Mouse (Mus musculus): ENCODE data around the gene Prkg1. TPM values are rescaled to one million over a fixed set of nuclear protein-coding genes. Genes with fewer than 3 reads are reported as not detected.
"Not testable (repeated sequence)": the region's sequence is repeated elsewhere in the genome, so short reads cannot be mapped to it uniquely, and the experiment has no call there.

Gene Prkg1
- polyA plus RNA-seq, 1 experiment from 2014 or later = 2.2 TPM

GRCm38 (mm10) chr19:31262438-31262837 lies 502.4 kb downstream of the Prkg1 start:
- Histone ChIP-seq H3K4me2 (no peak overlapping the region), H3K27ac (ENCODE audit: low read depth, low read length) (no peak overlapping the region), H3K36me3 (ENCODE audit: control insufficient read depth, insufficient read depth, low read length) (no peaks in the 10 kb centered on the region), H3K9me3 (ENCODE audit: control insufficient read depth, low read length) (no peaks in the 10 kb centered on the region), H3K4me3 (ENCODE audit: low read depth, low read length) (no peak overlapping the region), H3K27me3 (replicated peaks; ENCODE audit: control insufficient read depth, insufficient read depth, low read length) (no peaks in the 10 kb centered on the region), H3K4me1 (replicated peaks; ENCODE audit: control insufficient read depth, insufficient read depth, low read length) (no peaks in the 10 kb centered on the region), H3K9ac (ENCODE audit: low read depth, low read length) (no peak overlapping the region)
- no peak for DNase-seq (ENCODE audit: low spot score)
- no peak for ATAC-seq (replicated peaks; ENCODE audit: low FRiP score)
- WGBS = 83% methylated on average over 1 of the region's 1 CpGs

- Histone ChIP-seq H3K27ac (ENCODE audit: low read depth, low read length) (no peak overlapping the region), H3K4me3 (ENCODE audit: low read depth, low read length) (no peak overlapping the region), H3K27me3 (replicated peaks; ENCODE audit: control insufficient read depth, insufficient read depth, low read length) (no peaks in the 10 kb centered on the region), H3K4me2 (no peak overlapping the region), H3K36me3 (ENCODE audit: control insufficient read depth, insufficient read depth, low read length) (no peaks in the 10 kb centered on the region), H3K4me1 (replicated peaks; ENCODE audit: control insufficient read depth, insufficient read depth, low read length) (no peaks in the 10 kb centered on the region), H3K9ac (ENCODE audit: low read depth, low read length) (no peak overlapping the region), H3K9me3 (ENCODE audit: control insufficient read depth, low read length) (no peaks in the 10 kb centered on the region)
- ATAC-seq (replicated peaks; ENCODE audit: low FRiP score) (no peak), DNase-seq (ENCODE audit: low spot score) (no peak)
Observed at GRCm38 (mm10) chr19:31260494-31260893, 504.3 kb downstream of the Prkg1 start.

GRCm38 (mm10) chr19:31255780-31256179 lies 509.1 kb downstream of the Prkg1 start:
- no peak overlapping the region for H3K4me3 ChIP-seq (ENCODE audit: low read depth, low read length)
- no peak overlapping the region for H3K9ac ChIP-seq (ENCODE audit: low read depth, low read length)
- DNase-seq (ENCODE audit: low spot score) = no peak
- no peaks in the 10 kb centered on the region for H3K36me3 ChIP-seq (ENCODE audit: control insufficient read depth, insufficient read depth, low read length)
- no peak overlapping the region for H3K27ac ChIP-seq (ENCODE audit: low read depth, low read length)
- no peaks in the 10 kb centered on the region for H3K9me3 ChIP-seq (ENCODE audit: control insufficient read depth, low read length)
- H3K4me2 ChIP-seq = no peak overlapping the region
- H3K27me3 ChIP-seq (replicated peaks; ENCODE audit: control insufficient read depth, insufficient read depth, low read length) = no peaks in the 10 kb centered on the region
- WGBS = 75% methylated on average over 2 of the region's 2 CpGs
- H3K4me1 ChIP-seq (replicated peaks; ENCODE audit: control insufficient read depth, insufficient read depth, low read length) = no peaks in the 10 kb centered on the region
- ATAC-seq (replicated peaks; ENCODE audit: low FRiP score) = no peak

GRCm38 (mm10) chr19:31232410-31232809 lies 532.4 kb downstream of the Prkg1 start:
- DNase-seq (ENCODE audit: low spot score) (no peak), ATAC-seq (replicated peaks; ENCODE audit: low FRiP score) (no peak)
- Histone ChIP-seq H3K36me3 (ENCODE audit: control insufficient read depth, insufficient read depth, low read length) (no peaks in the 10 kb centered on the region), H3K9ac (ENCODE audit: low read depth, low read length) (no peak overlapping the region), H3K27ac (ENCODE audit: low read depth, low read length) (no peak overlapping the region), H3K4me3 (ENCODE audit: low read depth, low read length) (no peak overlapping the region), H3K4me2 (no peak overlapping the region), H3K4me1 (replicated peaks; ENCODE audit: control insufficient read depth, insufficient read depth, low read length) (no peaks in the 10 kb centered on the region), H3K27me3 (replicated peaks; ENCODE audit: control insufficient read depth, insufficient read depth, low read length) (no peaks in the 10 kb centered on the region), H3K9me3 (ENCODE audit: control insufficient read depth, low read length) (no peaks in the 10 kb centered on the region)

GRCm38 (mm10) chr19:31228385-31228784 lies 536.4 kb downstream of the Prkg1 start:
- Histone ChIP-seq H3K4me2 (no peak overlapping the region), H3K4me1 (replicated peaks; ENCODE audit: control insufficient read depth, insufficient read depth, low read length) (no peaks in the 10 kb centered on the region), H3K9ac (ENCODE audit: low read depth, low read length) (no peak overlapping the region), H3K9me3 (ENCODE audit: control insufficient read depth, low read length) (no peaks in the 10 kb centered on the region), H3K36me3 (ENCODE audit: control insufficient read depth, insufficient read depth, low read length) (no peaks in the 10 kb centered on the region), H3K27ac (ENCODE audit: low read depth, low read length) (no peak overlapping the region), H3K4me3 (ENCODE audit: low read depth, low read length) (no peak overlapping the region), H3K27me3 (replicated peaks; ENCODE audit: control insufficient read depth, insufficient read depth, low read length) (no peaks in the 10 kb centered on the region)
- ATAC-seq (replicated peaks; ENCODE audit: low FRiP score) (no peak), DNase-seq (ENCODE audit: low spot score) (no peak)
- 81% methylated on average over 3 of the region's 3 CpGs for WGBS

- Histone ChIP-seq H3K9ac (ENCODE audit: low read depth, low read length) (no peak overlapping the region), H3K4me3 (ENCODE audit: low read depth, low read length) (no peak overlapping the region), H3K27me3 (replicated peaks; ENCODE audit: control insufficient read depth, insufficient read depth, low read length) (no peaks in the 10 kb centered on the region), H3K9me3 (ENCODE audit: control insufficient read depth, low read length) (no peaks in the 10 kb centered on the region), H3K27ac (ENCODE audit: low read depth, low read length) (no peak overlapping the region), H3K36me3 (ENCODE audit: control insufficient read depth, insufficient read depth, low read length) (no peaks in the 10 kb centered on the region), H3K4me1 (replicated peaks; ENCODE audit: control insufficient read depth, insufficient read depth, low read length) (no peaks in the 10 kb centered on the region), H3K4me2 (no peak overlapping the region)
- WGBS = 84% methylated on average over 1 of the region's 1 CpGs
- ATAC-seq (replicated peaks; ENCODE audit: low FRiP score) (no peak), DNase-seq (ENCODE audit: low spot score) (no peak)
Observed at GRCm38 (mm10) chr19:31223457-31223856, 541.4 kb downstream of the Prkg1 start.

GRCm38 (mm10) chr19:31219261-31219660 lies 545.6 kb downstream of the Prkg1 start:
- H3K9ac ChIP-seq (ENCODE audit: low read depth, low read length) = not testable (repeated sequence)

GRCm38 (mm10) chr19:31210850-31211249 lies 554.0 kb downstream of the Prkg1 start:
- no peaks in the 10 kb centered on the region for H3K27me3 ChIP-seq (replicated peaks; ENCODE audit: control insufficient read depth, insufficient read depth, low read length)
- no peak overlapping the region for H3K27ac ChIP-seq (ENCODE audit: low read depth, low read length)
- H3K4me3 ChIP-seq (ENCODE audit: low read depth, low read length) = no peak overlapping the region
- H3K9me3 ChIP-seq (ENCODE audit: control insufficient read depth, low read length) = no peaks in the 10 kb centered on the region
- no peaks in the 10 kb centered on the region for H3K4me1 ChIP-seq (replicated peaks; ENCODE audit: control insufficient read depth, insufficient read depth, low read length)
- H3K9ac ChIP-seq (ENCODE audit: low read depth, low read length) = no peak overlapping the region
- WGBS = 70% methylated on average over 3 of the region's 3 CpGs
- no peak for DNase-seq (ENCODE audit: low spot score)
- H3K4me2 ChIP-seq = no peak overlapping the region
- no peak for ATAC-seq (replicated peaks; ENCODE audit: low FRiP score)
- no peaks in the 10 kb centered on the region for H3K36me3 ChIP-seq (ENCODE audit: control insufficient read depth, insufficient read depth, low read length)

More at GRCm38 (mm10) chr19:31219261-31219660, 545.6 kb downstream of the Prkg1 start:
- H3K4me2 ChIP-seq; H3K27me3 ChIP-seq (replicated peaks; ENCODE audit: control insufficient read depth, insufficient read depth, low read length); H3K9me3 ChIP-seq (ENCODE audit: control insufficient read depth, low read length); DNase-seq (ENCODE audit: low spot score); H3K36me3 ChIP-seq (ENCODE audit: control insufficient read depth, insufficient read depth, low read length); H3K4me3 ChIP-seq (ENCODE audit: low read depth, low read length); H3K4me1 ChIP-seq (replicated peaks; ENCODE audit: control insufficient read depth, insufficient read depth, low read length); H3K27ac ChIP-seq (ENCODE audit: low read depth, low read length): not testable (repeated sequence)
- ATAC-seq (replicated peaks; ENCODE audit: low FRiP score) = peak; percentile 80
- WGBS = 56% methylated on average over 4 of the region's 4 CpGs

GRCm38 (mm10) chr19:31210449-31210848 lies 554.4 kb downstream of the Prkg1 start:
- H3K4me3 ChIP-seq (ENCODE audit: low read depth, low read length) = no peak overlapping the region
- no peak overlapping the region for H3K4me2 ChIP-seq
- no peaks in the 10 kb centered on the region for H3K36me3 ChIP-seq (ENCODE audit: control insufficient read depth, insufficient read depth, low read length)
- no peak overlapping the region for H3K27ac ChIP-seq (ENCODE audit: low read depth, low read length)
- H3K9ac ChIP-seq (ENCODE audit: low read depth, low read length) = no peak overlapping the region
- ATAC-seq (replicated peaks; ENCODE audit: low FRiP score) (no peak), DNase-seq (ENCODE audit: low spot score) (no peak)
- H3K9me3 ChIP-seq (ENCODE audit: control insufficient read depth, low read length) = no peaks in the 10 kb centered on the region
- WGBS = 42% methylated on average over 2 of the region's 2 CpGs
- no peaks in the 10 kb centered on the region for H3K4me1 ChIP-seq (replicated peaks; ENCODE audit: control insufficient read depth, insufficient read depth, low read length)
- no peaks in the 10 kb centered on the region for H3K27me3 ChIP-seq (replicated peaks; ENCODE audit: control insufficient read depth, insufficient read depth, low read length)

Data from liver, embryonic 11.5 days (tissue).